Mouse (Mus musculus): ENCODE data around the gene Tor1b. TPM values are rescaled to one million over a fixed set of nuclear protein-coding genes. Genes with fewer than 3 reads are reported as not detected.
A peak's percentile ranks its signal among the peaks of the same experiment; 100 is the strongest.

Gene Tor1b
- total RNA-seq, 1 experiment from 2014 or later: 44.8 TPM

DNA sequence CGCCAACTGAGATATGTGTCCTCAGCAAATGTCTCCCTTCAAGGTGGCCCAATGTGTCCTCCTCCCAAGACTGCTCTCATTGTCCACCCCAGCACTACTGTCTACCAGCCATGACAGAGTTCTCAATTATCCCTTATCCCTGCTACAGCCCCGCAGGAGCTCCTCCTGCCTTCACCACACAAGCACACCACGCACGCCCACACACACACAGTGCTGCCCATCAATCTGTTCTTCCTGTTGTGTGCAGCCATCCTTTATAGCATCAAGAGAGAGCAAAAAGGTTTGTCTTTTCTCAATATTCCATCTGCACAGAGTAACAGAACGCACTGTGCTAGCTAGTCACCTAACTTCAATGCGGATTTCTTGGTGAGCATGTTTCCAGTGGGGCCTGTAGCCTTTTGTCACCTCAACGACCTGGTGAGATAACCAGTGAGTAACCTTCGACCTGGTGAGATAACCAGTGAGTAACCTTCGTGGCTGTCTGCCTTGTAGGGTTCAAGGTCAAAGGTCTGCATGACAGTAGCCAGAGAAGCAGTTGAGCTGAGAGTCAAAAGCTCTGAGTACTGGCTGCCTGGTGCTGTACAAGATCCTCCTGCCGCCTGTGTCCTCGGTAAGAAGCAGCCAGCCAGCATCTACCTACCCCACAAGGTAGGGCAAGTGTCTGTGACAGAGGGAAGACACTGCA is 10.0 kb downstream of the Tor1b start:
- ATAC-seq (replicated peaks in 1 of 2; ENCODE audit: insufficient read depth in 1 of 2, low FRiP score in 2 of 2, low TSS enrichment in 1 of 2, low read depth in 1 of 2, poor library complexity in 2 of 2, severe bottlenecking in 2 of 2): no peak

DNA sequence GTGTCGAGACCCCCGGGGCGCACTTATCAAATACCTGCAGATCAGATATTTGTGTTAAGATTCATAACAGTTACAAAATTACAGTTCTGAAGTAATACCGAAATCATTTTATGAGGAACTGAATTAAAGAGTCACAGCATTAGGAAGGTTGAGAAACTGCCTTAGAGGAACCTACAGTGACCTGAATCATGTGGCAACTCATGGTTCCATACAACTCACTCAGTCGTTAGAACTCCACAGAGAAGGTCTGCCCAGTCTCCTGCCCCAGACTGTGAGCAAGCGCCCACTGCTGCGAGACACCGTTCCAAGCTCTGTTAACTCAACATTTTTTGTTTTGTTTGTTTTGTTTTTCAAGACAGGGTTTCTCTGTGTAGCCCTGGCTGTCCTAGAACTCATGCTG is 12.9 kb downstream of the Tor1b start:
- peak in 1 of 2 experiments; percentile 56; a peak in 1 of 4 replicates for ATAC-seq (replicated peaks in 1 of 2; ENCODE audit: insufficient read depth in 1 of 2, low FRiP score in 2 of 2, low TSS enrichment in 1 of 2, low read depth in 1 of 2, poor library complexity in 2 of 2, severe bottlenecking in 2 of 2)

DNA sequence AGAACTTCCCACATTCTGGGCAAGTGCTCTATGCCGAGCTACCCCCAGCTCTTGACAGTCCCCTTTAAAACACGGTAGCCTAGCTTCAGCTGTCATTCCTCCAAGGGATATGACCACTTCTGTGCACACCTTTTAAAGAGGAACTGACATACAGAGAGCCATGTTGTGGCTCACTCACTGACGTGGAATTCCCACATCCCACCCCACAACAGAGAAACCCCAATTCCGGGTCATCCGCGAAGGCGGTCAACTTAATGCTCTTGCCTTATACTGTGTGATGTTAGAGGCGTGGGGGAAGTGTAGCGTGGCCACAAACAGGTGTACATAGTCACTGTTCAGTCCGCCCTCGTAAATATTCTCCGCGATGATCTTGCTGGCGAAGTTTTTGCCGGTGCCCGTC is 14.1 kb downstream of the Tor1b start:
- ATAC-seq (replicated peaks in 1 of 2; ENCODE audit: insufficient read depth in 1 of 2, low FRiP score in 2 of 2, low TSS enrichment in 1 of 2, low read depth in 1 of 2, poor library complexity in 2 of 2, severe bottlenecking in 2 of 2): peak; percentile 39 to 51

DNA sequence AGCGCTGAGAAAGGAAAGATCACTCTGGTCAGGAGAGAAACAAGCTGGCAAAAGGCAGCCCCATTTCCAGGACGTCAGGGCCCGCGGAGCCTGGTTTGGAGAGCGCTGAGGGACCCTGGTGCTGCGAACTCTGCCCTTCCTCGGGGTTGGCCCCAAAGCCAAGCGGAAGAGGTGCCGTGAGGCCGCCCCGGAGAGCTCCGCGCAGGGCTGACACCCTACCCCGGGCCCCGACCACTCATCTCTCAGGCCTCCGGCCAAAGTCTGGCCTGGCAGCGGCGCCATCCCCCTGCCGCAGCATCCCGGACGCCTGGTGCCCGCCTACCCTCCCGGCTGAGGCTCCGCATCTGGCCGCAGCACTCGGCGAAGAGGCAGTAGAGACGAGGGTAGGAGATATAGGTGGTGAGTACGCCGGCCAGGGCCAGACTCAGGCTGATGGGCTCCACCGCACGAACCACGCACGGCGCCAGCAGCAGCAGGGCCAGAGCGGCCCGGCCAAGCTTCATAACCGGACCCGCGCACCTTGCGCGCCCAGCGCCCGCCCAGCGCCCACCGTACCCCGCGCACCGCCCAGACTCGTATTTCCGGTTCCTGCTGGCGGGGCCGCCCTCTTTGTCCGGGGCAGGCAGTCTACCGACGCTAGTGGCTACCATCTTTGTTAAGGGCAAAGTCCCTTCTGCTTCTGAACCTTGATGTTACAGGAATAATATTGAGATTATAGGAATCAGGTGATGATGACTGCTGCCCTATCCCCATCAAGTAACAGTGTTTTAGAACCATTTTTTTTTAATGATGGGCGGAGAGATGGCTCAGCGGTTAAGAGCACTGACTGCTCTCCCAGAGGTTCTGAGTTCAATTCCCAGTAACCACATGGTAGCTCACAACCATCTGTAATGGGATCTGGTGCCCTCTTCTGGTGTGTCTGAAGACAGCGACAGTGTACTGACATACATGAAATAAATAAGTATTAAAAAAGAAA is 14.9 kb downstream of the Tor1b start, which contains the start of gene Tor1a:
TSS of gene Tor1a (minus strand) at position 582 of the 976 bp plus-strand sequence.
- ATAC-seq (replicated peaks in 1 of 2; ENCODE audit: insufficient read depth in 1 of 2, low FRiP score in 2 of 2, low TSS enrichment in 1 of 2, low read depth in 1 of 2, poor library complexity in 2 of 2, severe bottlenecking in 2 of 2): peak; percentile 79 to 82

DNA sequence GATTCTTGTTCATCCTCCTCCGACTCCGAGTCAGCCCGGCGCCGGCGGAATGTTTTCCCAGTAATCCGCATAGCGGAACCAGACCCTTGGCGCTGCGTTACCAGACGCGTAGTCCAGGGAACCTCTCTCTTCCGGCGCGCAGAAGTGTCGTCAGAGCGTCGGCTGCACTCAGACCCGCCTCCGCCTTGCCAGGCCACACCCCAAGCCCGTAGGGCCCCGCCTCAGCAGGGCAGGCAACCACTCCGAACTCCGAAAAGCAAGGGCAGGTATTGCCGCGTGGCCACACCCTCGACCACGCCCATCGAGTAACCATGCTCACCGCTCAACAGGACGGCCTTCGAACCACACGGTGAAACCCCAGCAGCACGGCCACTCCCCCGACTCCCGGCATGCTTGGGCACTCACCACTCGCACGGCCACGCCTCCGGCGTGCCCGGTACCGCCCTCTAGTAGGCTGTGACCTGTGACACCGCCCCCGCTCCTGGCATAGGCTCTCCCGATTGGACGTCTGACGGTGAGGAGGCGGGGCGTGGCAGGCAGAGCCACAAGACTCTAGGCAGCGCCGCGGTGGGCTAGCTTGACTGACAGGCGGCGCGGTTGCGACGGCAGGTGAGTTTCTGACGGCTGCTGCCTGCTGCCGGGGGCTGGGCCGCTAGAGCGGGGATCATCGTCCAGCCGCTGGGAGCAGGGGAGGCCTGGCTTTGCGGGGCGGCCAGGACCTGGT is 29.2 kb downstream of the Tor1b start, which contains the start of the genes BC005624 and Usp20:
TSS of gene BC005624 (minus strand) at position 412 of the 724 bp plus-strand sequence.
TSS of gene Usp20 (plus strand) at position 490 of the 724 bp plus-strand sequence.
- peak; percentile 96 to 98 for ATAC-seq (replicated peaks in 1 of 2; ENCODE audit: insufficient read depth in 1 of 2, low FRiP score in 2 of 2, low TSS enrichment in 1 of 2, low read depth in 1 of 2, poor library complexity in 2 of 2, severe bottlenecking in 2 of 2)

DNA sequence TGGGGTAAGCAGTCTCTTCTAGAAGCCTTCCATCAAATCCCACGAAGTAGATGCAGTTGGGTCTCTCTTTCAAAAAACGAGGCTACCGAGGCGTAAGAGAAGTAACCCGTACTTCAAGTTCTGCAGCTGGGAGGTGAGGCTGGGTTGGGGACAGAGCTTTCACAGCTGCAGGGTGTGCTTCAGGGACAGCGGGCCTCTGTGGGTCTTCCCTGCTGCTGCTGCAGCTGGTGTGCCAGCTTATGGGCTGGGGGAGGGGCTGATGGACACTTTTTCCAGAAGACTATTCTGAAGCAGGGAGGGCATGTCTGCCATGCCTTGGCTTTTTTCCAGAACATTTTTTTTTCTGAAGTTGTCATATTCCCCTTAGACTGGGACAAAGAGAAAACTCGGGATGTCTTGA is 30.3 kb downstream of the Tor1b start:
- no peak for ATAC-seq (replicated peaks in 1 of 2; ENCODE audit: insufficient read depth in 1 of 2, low FRiP score in 2 of 2, low TSS enrichment in 1 of 2, low read depth in 1 of 2, poor library complexity in 2 of 2, severe bottlenecking in 2 of 2)

DNA sequence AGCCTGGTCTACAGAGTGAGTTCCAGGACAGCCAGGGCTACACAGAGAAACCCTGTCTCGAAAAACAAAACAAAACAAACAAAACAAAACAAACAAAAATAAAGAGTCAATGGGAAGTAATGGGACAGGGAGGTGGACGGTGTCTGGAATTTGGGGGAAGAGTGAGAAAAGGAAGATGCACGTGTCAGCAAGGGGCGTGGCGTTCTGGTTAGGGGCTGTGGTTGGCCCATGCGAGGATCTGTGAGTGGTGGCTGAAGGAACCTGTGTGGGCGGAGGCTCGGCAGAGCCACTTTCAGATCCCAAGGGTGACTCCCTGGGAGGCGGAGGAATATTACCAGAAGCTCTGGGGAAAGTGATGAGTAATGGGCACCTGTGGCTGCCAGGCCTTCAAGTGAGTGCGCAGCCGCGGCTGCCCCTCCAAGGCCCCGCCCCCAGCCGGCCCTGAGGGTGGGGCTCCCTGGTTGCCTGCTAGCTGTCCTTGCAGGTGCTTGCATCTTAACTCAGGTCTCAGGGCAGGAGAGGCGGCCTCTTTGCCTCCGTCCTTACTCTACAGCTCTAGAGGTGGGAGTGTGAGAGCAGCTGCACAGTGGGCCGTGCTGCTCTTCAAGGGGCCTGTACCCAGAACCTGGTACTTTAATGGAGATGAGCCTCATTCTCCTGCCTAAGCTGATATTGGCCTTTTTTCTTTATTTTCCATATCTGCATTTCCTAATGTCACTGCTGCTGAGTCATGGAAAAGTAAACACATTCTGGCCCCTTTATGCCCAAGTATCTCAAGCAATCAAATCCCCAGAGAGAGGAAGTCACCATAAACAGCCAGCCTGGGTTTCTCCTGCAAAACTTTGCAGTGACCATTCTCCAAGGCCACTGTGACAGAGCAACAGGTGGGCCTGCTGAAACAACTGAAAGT is 32.6 kb downstream of the Tor1b start:
- ATAC-seq (replicated peaks in 1 of 2; ENCODE audit: insufficient read depth in 1 of 2, low FRiP score in 2 of 2, low TSS enrichment in 1 of 2, low read depth in 1 of 2, poor library complexity in 2 of 2, severe bottlenecking in 2 of 2): no peak

DNA sequence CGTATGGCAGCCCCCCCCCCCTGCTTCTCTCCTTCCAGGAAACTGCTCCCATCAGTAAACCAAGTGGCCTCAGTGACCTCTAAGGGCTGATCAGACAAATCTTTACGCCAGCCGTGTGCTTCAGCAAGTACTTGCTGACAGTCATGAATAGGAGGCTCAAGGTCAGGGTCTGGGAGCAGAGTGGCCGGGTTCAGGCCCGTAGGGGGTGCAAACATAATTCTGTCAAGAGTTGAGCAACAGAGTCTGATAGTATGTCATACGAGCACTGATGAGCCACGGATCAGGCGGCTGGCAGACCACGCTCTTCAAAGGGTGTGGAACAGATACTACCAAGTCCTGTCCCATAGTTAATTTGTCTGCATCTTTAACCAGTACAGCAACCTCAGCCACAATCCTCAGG is 37.5 kb downstream of the Tor1b start:
- ATAC-seq (replicated peaks in 1 of 2; ENCODE audit: insufficient read depth in 1 of 2, low FRiP score in 2 of 2, low TSS enrichment in 1 of 2, low read depth in 1 of 2, poor library complexity in 2 of 2, severe bottlenecking in 2 of 2): no peak

DNA sequence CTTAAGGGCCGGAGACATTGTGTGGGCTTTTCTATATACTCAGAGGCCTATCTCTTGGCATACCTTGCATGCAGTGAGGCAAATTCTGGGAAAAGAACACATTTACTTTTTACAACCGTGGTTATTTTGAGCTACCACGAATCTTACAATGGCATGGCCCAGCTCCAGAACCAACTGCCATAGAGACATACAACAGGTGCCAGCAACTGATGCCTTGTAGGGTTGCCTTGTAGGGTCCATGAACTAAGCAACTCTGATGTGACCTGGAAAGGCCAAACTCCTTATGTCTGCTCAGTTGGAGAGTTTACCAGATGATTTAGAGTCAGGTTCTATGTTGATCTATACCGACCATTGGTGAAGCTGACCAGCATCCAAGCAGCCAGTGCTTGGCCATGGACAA is 42.1 kb downstream of the Tor1b start:
- ATAC-seq (replicated peaks in 1 of 2; ENCODE audit: insufficient read depth in 1 of 2, low FRiP score in 2 of 2, low TSS enrichment in 1 of 2, low read depth in 1 of 2, poor library complexity in 2 of 2, severe bottlenecking in 2 of 2): no peak

DNA sequence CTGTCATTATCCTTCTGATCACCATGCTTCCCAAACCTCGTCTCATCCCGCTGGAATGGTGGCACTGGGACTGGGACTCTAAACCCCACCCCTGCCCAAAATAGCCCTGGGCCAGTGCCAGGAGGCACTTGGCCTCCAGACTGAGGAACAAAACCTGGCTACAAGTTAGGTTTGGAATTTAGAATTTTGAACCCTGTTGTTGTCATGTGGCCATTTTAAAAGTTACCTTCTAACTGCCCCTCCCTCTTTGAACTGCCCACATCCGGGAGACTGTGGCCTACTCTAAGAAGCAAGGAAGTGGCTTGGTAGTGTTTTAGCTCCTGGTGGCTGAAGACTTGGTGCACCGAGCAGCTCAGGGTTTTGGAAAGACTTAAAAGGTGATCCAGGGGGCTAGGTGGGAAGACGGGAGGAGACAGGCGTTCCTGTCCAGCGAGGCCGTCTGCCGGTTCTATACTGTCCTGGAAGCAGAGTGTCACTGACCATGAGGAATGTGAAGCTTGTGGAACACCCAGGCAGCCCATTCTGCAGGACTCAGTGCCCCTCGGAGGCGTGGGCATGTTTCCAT is 42.8 kb downstream of the Tor1b start:
- ATAC-seq (replicated peaks in 1 of 2; ENCODE audit: insufficient read depth in 1 of 2, low FRiP score in 2 of 2, low TSS enrichment in 1 of 2, low read depth in 1 of 2, poor library complexity in 2 of 2, severe bottlenecking in 2 of 2): no peak

DNA sequence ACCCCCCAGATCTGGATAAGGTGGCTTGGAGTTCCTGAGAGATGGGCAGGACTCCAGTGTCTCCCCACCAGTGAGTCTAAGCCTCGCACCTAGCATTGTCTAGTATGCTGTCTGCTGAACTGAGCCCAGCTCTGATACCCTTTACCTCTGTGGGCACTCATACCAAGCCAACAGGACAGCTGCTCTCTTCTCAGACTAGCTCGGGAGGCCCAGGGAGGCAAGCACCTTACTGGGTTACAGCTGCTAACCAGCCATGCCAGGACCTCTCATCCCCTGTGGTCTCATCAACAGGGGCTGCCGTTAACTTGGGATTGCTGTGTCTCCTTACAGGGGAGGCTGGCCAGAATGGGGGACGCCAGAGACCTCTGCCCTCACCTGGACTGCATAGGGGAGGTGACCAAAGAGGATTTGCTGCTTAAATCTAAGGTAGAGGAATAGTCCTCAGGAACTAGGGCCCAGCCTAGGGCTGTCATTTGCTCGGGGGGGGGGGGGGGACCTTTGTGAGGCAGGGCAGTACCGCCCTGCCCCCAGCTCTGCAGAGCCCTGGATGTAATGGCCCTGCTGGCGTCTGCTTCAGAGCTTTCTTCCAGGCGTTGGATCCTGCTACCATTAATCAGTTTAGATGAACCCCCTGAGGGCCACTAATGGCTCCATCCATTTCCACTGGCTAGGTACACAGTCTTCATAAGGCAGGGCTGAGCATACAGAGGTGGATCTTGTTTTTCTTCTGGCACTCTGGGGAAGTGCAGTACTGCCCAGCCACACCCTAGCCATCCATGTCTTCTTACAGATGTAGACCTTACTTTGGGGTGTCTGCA is 45.9 kb downstream of the Tor1b start:
- no peak for ATAC-seq (replicated peaks in 1 of 2; ENCODE audit: insufficient read depth in 1 of 2, low FRiP score in 2 of 2, low TSS enrichment in 1 of 2, low read depth in 1 of 2, poor library complexity in 2 of 2, severe bottlenecking in 2 of 2)

DNA sequence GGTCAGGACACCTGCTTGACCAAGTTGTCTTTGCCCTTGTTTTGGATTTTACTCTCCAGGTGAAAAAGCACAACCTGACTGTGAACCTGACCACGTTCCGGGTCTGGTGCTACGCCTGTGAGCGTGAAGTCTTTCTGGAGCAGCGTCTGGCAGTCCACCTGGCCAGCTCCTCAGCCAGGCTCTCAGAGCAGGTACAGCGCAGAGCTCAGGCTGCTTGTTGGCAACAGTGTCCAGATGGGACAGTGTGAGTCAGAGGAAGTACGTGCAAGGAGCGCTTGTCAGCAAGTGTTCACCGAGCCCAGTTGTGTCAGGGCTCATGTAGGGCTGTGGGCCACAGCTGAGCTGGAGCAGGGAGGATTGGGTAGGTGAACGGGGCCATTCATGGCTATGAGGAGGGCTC is 50.1 kb downstream of the Tor1b start:
- ATAC-seq (replicated peaks in 1 of 2; ENCODE audit: insufficient read depth in 1 of 2, low FRiP score in 2 of 2, low TSS enrichment in 1 of 2, low read depth in 1 of 2, poor library complexity in 2 of 2, severe bottlenecking in 2 of 2): no peak

DNA sequence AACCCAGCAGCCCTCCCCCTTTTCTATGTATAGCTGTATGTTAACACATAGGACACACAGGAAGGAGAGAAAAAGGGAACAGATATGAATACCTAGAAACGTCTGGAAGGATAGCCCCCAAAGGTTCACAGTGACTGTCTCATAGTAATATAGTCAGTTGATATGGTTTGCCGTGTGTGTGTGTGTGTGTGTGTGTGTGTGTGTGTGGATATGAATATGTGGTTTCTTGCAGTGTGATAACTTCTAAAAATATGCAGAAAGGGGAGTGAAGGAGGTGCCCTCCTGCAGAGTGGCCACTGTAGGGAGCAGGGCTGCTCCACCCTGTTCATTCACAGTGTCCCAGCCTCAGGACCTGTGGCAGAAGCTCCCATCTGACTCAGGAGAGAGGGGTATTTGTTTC is 52.7 kb downstream of the Tor1b start:
- ATAC-seq (replicated peaks in 1 of 2; ENCODE audit: insufficient read depth in 1 of 2, low FRiP score in 2 of 2, low TSS enrichment in 1 of 2, low read depth in 1 of 2, poor library complexity in 2 of 2, severe bottlenecking in 2 of 2): no peak

DNA sequence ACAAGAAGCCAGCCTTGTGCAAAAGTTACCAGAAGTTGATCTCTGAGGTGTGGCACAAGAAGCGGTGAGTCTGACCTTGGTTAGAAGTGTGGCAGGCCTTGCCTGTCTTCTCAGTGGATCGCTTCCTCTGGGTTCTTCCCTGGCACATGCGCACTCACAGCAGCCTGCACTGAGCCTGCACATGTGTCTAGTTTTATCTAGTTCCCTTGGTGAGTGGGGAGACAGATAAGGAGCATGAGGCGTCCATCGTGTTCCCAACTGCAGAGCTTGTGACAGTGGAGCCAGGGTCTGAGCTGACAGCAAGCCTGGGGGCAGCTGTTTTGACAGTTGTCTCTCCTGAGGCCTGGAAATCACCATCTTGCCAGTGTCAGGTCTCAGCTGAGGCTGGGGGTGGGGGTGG is 53.7 kb downstream of the Tor1b start:
- ATAC-seq (replicated peaks in 1 of 2; ENCODE audit: insufficient read depth in 1 of 2, low FRiP score in 2 of 2, low TSS enrichment in 1 of 2, low read depth in 1 of 2, poor library complexity in 2 of 2, severe bottlenecking in 2 of 2): peak in 1 of 2 experiments; percentile 33; a peak in 1 of 4 replicates

DNA sequence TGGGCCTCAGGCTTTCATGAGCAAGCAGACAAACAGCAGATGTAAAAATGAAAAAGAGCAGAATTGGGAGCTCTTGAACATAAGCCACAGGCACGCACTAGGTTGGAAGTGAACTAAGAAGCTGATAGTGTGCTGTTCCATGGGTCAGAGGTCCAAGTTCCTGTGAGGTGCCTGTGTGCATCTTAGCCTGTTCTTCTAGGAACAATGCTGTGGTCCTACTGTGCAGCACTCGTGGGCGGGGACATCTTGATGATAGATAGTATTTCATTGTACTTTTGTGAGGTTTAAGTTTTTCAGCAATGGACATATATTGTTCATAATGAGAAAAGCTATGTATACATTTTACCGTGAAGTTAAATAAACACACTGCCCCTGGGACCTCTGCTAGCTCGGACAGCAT is 54.4 kb downstream of the Tor1b start:
- no peak for ATAC-seq (replicated peaks in 1 of 2; ENCODE audit: insufficient read depth in 1 of 2, low FRiP score in 2 of 2, low TSS enrichment in 1 of 2, low read depth in 1 of 2, poor library complexity in 2 of 2, severe bottlenecking in 2 of 2)

All from hematopoietic stem cell, adult 5-6 weeks (primary cell).